Mouse (Mus musculus) hindbrain, embryonic 15.5 days (tissue): ENCODE data around the gene Fam187b. TPM values are rescaled to one million over a fixed set of nuclear protein-coding genes. Genes with fewer than 3 reads are reported as not detected.
A peak's percentile ranks its signal among the peaks of the same experiment; 100 is the strongest.

Experiments used
- ATAC-seq: fragments of 200-750 bp; cut with Nextera tagmentation; 2 replicates; pipeline ENCODE4 v1.8.0; 2017; ENCODE audit warnings: low read depth, moderate number of reproducible peaks, moderate TSS enrichment; ENCODE audit not compliant: low FRiP score
- H3K27ac ChIP-seq: fragments of 300-500 bp; sonication (generic); replicated peaks from 2 replicates; pipeline ENCODE4 v1.5.1; 2015; ENCODE audit warnings: mild to moderate bottlenecking, inconsistent platforms
- H3K27me3 ChIP-seq: fragments of 300-500 bp; sonication (generic); 2 replicates; pipeline ENCODE4 v1.6.1; 2015; ENCODE audit warnings: control low read depth, inconsistent platforms
- H3K36me3 ChIP-seq: fragments of 300-500 bp; sonication (generic); 2 replicates; pipeline ENCODE4 v1.6.1; 2015; ENCODE audit warnings: control low read depth, inconsistent platforms
- H3K4me1 ChIP-seq: fragments of 300-500 bp; sonication (generic); replicated peaks from 2 replicates; pipeline ENCODE4 v1.6.1; 2015; ENCODE audit warnings: control low read depth, inconsistent platforms
- H3K4me2 ChIP-seq: fragments of 300-500 bp; sonication (generic); 2 replicates; pipeline ENCODE4 v1.6.1; 2015; ENCODE audit warnings: moderate library complexity, mild to moderate bottlenecking, inconsistent platforms
- H3K4me3 ChIP-seq: fragments of 300-500 bp; sonication (generic); 2 replicates; pipeline ENCODE4 v1.5.1; 2015; ENCODE audit warnings: mild to moderate bottlenecking, inconsistent platforms
- H3K9ac ChIP-seq: fragments of 300-500 bp; sonication (generic); 2 replicates; pipeline ENCODE4 v1.6.1; 2015; ENCODE audit warnings: inconsistent platforms
- H3K9me3 ChIP-seq: fragments of 300-500 bp; sonication (generic); 2 replicates; pipeline ENCODE4 v1.6.1; 2016; ENCODE audit warnings: control low read depth, inconsistent platforms
- WGBS: fragments of 180-500 bp; shearing (Covaris S2); methylation state at CpG from one replicate; pipeline ENCODE4 v1.1.7; 2015; 5-methylcytosine and 5-hydroxymethylcytosine counted together
- polyA plus RNA-seq: library from polyadenylated mRNA; unstranded; fragments of >200 nt; fragmentation: Nextera tagmentation; extraction: Ambion mirVana; gene quantifications from 2 replicates; pipeline ENCODE4 v1.2.1, GENCODE M21; 2015

Fam187b gene
- polyA plus RNA-seq, 1 experiment from 2014 or later = 1.1 TPM

GRCm38 (mm10) chr7:30952441-30953265, 20.9 kb upstream of the Fam187b start:
- H3K27ac ChIP-seq = no peak overlapping the region
- peaks cover 40% of the 10 kb centered on the region for H3K36me3 ChIP-seq
- peaks cover 10% of the 10 kb centered on the region for H3K4me1 ChIP-seq
- no peak overlapping the region for H3K9ac ChIP-seq
- H3K4me2 ChIP-seq = no peak overlapping the region
- H3K27me3 ChIP-seq = no peaks in the 10 kb centered on the region
- H3K9me3 ChIP-seq = no peaks in the 10 kb centered on the region
- ATAC-seq = no peak
- no peak overlapping the region for H3K4me3 ChIP-seq
- WGBS = 93% methylated on average over 16 of the region's 16 CpGs

- Histone ChIP-seq H3K4me1 (peaks cover 18% of the 10 kb centered on the region), H3K4me3 (no peak overlapping the region), H3K36me3 (peaks cover 40% of the 10 kb centered on the region), H3K4me2 (no peak overlapping the region), H3K9ac (no peak overlapping the region), H3K27ac (no peak overlapping the region), H3K27me3 (no peaks in the 10 kb centered on the region), H3K9me3 (no peaks in the 10 kb centered on the region)
- 94% methylated on average over 6 of the region's 6 CpGs for WGBS
- ATAC-seq = no peak
Measured at GRCm38 (mm10) chr7:30953459-30953858, 20.1 kb upstream of the Fam187b start.

DNA sequence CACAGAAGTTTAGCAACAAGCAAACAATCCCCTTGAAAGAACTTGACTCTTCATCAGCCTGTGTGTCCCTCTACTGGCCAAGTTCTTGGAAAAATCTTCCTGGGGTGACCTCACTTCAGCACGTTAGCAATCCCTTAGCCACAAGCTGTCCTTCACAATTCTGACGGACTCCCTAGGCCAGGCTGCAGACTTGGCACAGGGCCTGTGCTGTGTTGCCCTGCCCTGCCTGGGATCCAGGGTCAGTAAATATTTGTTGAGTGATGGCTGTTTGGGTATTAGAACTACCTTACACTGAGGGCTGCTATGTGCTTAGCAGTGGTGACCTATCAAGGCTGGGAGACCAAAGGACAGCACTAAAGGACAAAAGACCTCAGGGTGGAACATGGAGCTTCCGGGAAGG, 19.6 kb upstream of the Fam187b start:
- Histone ChIP-seq H3K4me3 (no peak overlapping the region), H3K4me2 (no peak overlapping the region), H3K27ac (no peak overlapping the region), H3K9ac (no peak overlapping the region), H3K27me3 (no peaks in the 10 kb centered on the region), H3K4me1 (peaks cover 21% of the 10 kb centered on the region), H3K9me3 (no peaks in the 10 kb centered on the region), H3K36me3 (peaks cover 40% of the 10 kb centered on the region)
- no peak for ATAC-seq
- 80% methylated on average over 3 of the region's 3 CpGs for WGBS

- Histone ChIP-seq H3K27ac (peak overlapping the region; percentile 99; the same call in 1 of the 2 replicates), H3K4me1 (peaks cover 25% of the 10 kb centered on the region), H3K4me3 (peak overlapping the region; percentile 81), H3K36me3 (peaks cover 31% of the 10 kb centered on the region), H3K9me3 (no peaks in the 10 kb centered on the region), H3K9ac (0 out of 2 replicates have a peak overlapping the region, but pooled peaks have one; percentile 89), H3K4me2 (peak overlapping the region; percentile 86), H3K27me3 (no peaks in the 10 kb centered on the region)
- 82% methylated on average over 12 of the region's 12 CpGs for WGBS
- ATAC-seq = no peak
Measured at GRCm38 (mm10) chr7:30954971-30955520, 18.5 kb upstream of the Fam187b start.

DNA sequence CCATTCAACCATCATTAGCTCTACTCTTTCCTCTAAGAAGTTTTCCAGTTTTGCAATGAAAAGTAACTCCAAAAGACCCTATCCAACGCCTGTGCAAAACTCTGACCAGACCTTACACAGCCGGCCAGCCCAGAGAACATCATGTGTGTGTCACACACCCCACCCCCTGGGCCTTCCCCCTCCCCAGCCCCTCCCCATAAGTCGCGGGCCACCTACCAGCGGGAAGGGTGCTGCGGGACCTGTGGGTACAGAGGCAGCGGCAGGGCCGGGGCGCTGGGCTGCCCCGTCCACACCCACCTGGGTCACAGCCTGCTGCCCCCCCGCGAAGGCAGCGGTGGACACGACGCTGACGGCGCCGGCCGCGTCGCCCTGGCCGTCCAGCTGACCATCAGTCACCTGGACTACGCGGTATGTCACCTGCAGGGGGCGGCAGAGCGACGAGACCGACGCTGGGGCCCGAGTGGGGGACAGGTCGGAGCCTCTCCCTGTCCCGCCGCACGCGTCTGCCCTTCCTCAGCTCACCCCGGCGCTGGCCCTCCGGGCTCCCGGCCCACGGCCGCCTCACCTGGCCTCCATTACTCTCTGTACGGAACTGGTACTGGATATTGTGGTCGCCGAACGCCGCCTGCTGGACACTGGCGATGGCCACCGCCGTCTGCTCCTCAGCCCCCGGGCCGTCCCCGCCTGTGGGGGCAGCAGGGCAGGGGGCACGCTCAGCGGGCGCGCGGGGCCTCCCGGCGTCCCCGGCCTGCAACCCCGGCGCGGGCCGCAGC, 17.8 kb upstream of the Fam187b start:
- 1% methylated on average over 60 of the region's 64 CpGs for WGBS
- peak overlapping the region; percentile 99 for H3K27ac ChIP-seq
- H3K9ac ChIP-seq = peak overlapping the region; percentile 89
- H3K4me2 ChIP-seq = peak overlapping the region; percentile 86
- H3K4me1 ChIP-seq = peaks cover 28% of the 10 kb centered on the region
- H3K27me3 ChIP-seq = no peaks in the 10 kb centered on the region
- H3K4me3 ChIP-seq = peak overlapping the region; percentile 81
- H3K36me3 ChIP-seq = peaks cover 26% of the 10 kb centered on the region
- H3K9me3 ChIP-seq = no peaks in the 10 kb centered on the region
- peak; percentile 59 for ATAC-seq

DNA sequence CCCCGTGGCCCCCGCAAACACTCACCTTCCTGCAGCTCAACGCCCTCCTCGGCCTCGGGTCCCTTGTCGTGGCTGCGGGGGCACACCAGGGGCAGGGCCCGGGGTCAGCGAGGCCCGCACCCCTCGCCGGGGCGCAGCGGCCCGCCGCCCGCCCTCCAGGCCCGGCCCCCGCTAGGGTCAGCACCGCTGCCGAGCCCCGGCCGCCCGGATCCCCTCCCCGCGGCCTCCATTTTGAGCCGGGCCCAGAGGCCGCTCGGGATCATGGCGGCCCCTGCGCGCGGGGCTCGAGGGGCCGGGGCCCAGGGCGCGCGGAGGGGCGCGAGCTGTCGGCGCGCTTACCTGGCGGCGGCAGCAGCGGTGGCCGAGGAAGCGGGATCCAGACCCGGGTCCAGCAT, 17.2 kb upstream of the Fam187b start:
- H3K27ac ChIP-seq = peak overlapping the region; percentile 99
- peak; percentile 17 for ATAC-seq
- no peaks in the 10 kb centered on the region for H3K9me3 ChIP-seq
- H3K9ac ChIP-seq = peak overlapping the region; percentile 89
- peak overlapping the region; percentile 81 for H3K4me3 ChIP-seq
- peak overlapping the region; percentile 86 for H3K4me2 ChIP-seq
- H3K4me1 ChIP-seq = peaks cover 28% of the 10 kb centered on the region
- H3K27me3 ChIP-seq = no peaks in the 10 kb centered on the region
- peaks cover 26% of the 10 kb centered on the region for H3K36me3 ChIP-seq
- WGBS = 1% methylated on average over 20 of the region's 49 CpGs

DNA sequence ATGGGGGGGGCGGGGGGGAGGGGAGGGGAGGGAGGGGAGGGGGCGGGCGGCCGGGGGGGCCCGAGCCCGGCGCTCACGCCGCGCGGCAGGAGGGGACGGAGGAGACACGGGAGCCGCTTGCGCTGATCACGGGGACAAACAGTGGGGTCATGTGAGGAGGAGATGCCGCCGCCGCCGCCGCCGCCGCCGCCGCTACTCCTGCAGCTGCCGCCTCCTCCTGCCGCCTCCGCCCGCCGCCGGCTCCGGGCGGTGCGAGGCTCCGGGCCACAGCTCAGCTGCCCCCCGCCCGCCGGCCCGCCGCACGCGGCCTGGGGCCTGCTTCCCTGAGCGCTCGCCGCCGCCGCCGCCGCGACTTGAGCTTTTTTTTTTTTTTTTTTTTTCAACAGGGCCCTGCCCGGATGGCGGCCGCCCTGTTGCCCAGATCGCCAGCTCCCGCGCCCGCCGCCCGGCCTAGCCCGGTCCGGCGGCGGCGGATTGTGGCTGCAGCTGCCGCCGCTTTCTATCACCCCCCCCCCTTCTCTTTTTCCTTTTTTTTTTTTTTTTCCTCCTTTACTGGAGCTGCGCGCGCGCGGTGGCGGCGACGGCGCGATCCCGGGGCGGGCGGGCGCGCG, 16.7 kb upstream of the Fam187b start, which contains the start of gene Usf2:
Usf2 (minus strand) TSS at position 48 of the 611 bp plus-strand sequence.
- no peaks in the 10 kb centered on the region for H3K27me3 ChIP-seq
- peak within 1 kb of the TSS; percentile 86 for H3K4me2 ChIP-seq
- H3K4me1 ChIP-seq = peaks cover 28% of the 10 kb centered on the region
- peaks cover 26% of the 10 kb centered on the region for H3K36me3 ChIP-seq
- H3K9ac ChIP-seq = peak within 1 kb of the TSS; percentile 89
- peak; percentile 63 for ATAC-seq
- peak within 1 kb of the TSS; percentile 81 for H3K4me3 ChIP-seq
- WGBS = 0% methylated on average over 21 of the region's 82 CpGs
- no peaks in the 10 kb centered on the region for H3K9me3 ChIP-seq
- peak within 1 kb of the TSS; percentile 99 for H3K27ac ChIP-seq

DNA sequence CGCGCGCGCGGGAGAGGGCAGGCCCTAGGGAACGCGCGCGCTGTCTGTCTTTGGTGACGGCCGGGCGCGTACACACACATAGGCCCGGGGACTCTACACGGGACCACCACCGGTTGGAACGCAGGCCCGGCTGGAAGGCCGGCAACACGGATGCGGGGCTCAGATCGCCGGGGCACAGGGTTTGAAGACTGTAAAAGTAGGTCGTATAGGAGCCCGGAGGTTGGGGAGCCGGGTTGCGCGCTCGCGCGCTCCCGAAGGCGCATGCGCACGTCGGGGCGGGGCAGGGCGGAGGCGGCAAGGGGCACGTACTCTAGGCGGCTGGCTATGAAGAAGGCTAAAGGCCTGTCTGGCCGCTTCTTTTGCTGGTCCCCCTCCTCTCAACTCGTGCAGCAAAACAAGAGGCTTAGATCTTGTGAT, 16.2 kb upstream of the Fam187b start:
- H3K4me2 ChIP-seq = peak overlapping the region; percentile 50
- peaks cover 28% of the 10 kb centered on the region for H3K4me1 ChIP-seq
- peaks cover 23% of the 10 kb centered on the region for H3K36me3 ChIP-seq
- WGBS = under 1% methylated on average over 43 of the region's 43 CpGs
- peak overlapping the region; percentile 99 for H3K27ac ChIP-seq
- no peaks in the 10 kb centered on the region for H3K27me3 ChIP-seq
- H3K4me3 ChIP-seq = peak overlapping the region; percentile 81
- H3K9me3 ChIP-seq = no peaks in the 10 kb centered on the region
- ATAC-seq = peak; percentile 77
- peak overlapping the region; percentile 89 for H3K9ac ChIP-seq

DNA sequence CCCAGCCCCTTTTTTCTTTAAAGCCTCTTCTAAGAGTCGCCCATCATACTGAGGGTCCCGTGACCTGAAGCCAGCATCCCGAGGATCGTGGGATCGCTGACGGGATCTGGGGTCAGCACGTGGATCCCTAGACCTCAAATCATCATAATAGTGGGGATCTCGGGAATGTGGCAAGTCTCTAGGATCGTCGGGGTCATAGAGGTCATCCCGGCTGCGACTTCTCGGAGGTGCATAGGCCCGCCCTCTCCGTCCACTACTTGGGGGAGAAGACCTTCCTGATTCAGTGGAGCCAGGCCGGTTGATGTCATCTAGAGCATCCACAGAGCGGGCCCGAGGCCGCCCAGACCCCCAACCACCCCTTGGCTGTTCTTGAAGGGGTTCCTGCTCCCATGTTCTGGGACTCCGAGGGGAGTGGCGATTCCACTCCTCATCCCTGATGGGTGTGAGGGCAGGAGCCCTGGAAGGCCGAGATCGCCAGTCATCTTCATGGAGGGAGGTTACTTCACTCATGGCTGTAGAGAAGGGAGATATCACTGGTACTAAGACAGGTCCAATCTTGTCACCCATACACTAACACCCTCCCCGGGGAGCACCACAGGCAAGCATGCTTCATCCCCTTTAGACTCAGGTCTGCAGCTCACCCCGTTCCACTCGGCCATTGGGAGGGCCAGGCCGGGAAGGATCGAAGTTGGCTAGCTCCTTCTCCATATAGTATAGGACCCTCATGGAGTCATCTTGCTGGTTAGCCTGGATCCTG, 15.3 kb upstream of the Fam187b start:
- H3K27me3 ChIP-seq = no peaks in the 10 kb centered on the region
- peak overlapping the region; percentile 89 for H3K9ac ChIP-seq
- H3K27ac ChIP-seq = peak overlapping the region; percentile 99
- no peak for ATAC-seq
- H3K4me3 ChIP-seq = peak overlapping the region; percentile 81
- 68% methylated on average over 28 of the region's 28 CpGs for WGBS
- peak overlapping the region; percentile 50 for H3K4me2 ChIP-seq
- peaks cover 28% of the 10 kb centered on the region for H3K4me1 ChIP-seq
- H3K9me3 ChIP-seq = no peaks in the 10 kb centered on the region
- peaks cover 15% of the 10 kb centered on the region for H3K36me3 ChIP-seq

DNA sequence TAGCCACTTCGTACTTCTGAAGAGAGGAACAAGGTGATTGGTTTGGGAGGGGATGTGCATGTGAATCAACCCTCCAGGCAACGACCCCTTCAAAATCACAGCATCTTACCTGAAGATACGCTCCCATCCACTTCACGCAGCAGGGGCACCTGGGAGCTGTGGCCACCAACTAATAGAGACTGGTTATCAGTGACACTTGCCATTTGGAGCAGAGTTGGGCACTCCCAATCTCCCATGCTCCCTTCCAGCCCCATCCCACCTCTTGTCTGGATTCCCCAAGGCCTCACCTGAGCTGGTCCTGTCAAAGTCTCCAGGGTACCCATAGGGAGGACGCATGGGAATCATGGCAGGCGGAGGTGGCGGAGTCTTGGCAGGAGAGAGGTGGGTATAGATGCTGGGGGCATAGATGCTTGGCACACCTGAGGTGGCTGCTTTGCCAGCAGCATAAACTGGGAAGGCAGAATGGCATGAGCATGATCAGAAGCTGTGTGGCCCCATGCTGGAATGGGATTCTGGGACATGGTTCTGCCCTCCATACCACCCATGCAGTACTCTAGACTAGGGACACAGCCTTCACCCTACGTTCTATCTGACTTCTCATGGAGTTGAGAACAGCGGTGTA, 14.6 kb upstream of the Fam187b start:
- H3K27ac ChIP-seq = no peak overlapping the region
- H3K9ac ChIP-seq = no peak overlapping the region
- no peak for ATAC-seq
- H3K27me3 ChIP-seq = no peaks in the 10 kb centered on the region
- H3K9me3 ChIP-seq = no peaks in the 10 kb centered on the region
- peak overlapping the region; percentile 50 for H3K4me2 ChIP-seq
- peaks cover 8% of the 10 kb centered on the region for H3K36me3 ChIP-seq
- WGBS = 99% methylated on average over 9 of the region's 9 CpGs
- H3K4me1 ChIP-seq = peaks cover 28% of the 10 kb centered on the region
- no peak overlapping the region for H3K4me3 ChIP-seq
